Mouse (Mus musculus) skeletal muscle tissue, postnatal 0 days (tissue): ENCODE measurements around the gene Igll1. TPM values are rescaled to one million over a fixed set of nuclear protein-coding genes. Genes with fewer than 3 reads are reported as not detected.

ENCODE experiments used
- polyA plus RNA-seq: library from polyadenylated mRNA; unstranded; fragments of >200 nt; fragmentation: Nextera tagmentation; extraction: Ambion mirVana; gene quantifications from 2 replicates; pipeline ENCODE4 v1.2.1, GENCODE M21; 2015

Igll1 gene
- not detected in 2 replicates for polyA plus RNA-seq

GRCm38 (mm10) chr16:16863978-16864377, at the start of gene Igll1:
Gene Igll1 (minus strand): TSS chr16:16863985.

GRCm38 (mm10) chr16:16896382-16897055, 32.7 kb upstream of the Igll1 start, which contains the start of gene Ppm1f:
Gene Ppm1f (plus strand): TSS chr16:16896469.

DNA sequence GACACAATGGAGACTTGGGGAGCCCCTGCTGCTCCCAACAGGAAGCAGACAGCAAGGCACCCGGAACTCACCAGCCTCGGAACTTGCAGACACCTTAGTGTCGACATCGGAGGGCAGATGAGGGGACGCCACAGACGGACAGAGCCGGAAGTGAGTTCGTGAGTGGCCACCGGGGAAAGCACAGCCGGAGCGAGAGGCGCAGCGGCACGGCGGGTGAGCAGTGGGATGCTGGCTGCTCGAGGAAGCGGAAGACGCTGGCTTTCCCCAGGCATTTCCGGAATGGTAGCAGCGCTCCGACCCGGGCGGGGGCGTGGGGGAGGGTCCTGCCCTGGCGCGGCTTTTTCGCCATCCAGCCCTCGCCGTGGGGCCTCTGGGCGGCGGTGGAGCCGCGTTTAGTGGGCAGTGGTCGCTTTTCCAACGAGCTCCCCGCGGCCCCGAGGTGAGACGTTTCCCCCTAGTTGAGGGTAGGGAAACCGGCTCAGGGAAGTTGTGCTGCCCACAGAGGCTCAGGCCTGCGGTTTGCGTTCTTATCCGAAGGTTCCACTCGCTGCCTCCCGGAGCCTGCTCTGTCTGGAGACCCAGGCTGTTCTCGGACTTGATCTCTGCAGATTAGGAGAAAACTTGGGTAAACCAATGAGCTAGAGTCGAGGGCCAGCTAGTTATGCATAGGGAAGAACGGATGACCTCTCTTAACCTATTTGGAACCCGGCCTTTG, 7.0 kb upstream of the Igll1 start, which contains the start of the genes Top3b and Vpreb1:
Gene Top3b (plus strand): TSS at position 120 of the 715 bp plus-strand sequence.
Gene Vpreb1 (minus strand): TSS at position 227 of the 715 bp plus-strand sequence.

DNA sequence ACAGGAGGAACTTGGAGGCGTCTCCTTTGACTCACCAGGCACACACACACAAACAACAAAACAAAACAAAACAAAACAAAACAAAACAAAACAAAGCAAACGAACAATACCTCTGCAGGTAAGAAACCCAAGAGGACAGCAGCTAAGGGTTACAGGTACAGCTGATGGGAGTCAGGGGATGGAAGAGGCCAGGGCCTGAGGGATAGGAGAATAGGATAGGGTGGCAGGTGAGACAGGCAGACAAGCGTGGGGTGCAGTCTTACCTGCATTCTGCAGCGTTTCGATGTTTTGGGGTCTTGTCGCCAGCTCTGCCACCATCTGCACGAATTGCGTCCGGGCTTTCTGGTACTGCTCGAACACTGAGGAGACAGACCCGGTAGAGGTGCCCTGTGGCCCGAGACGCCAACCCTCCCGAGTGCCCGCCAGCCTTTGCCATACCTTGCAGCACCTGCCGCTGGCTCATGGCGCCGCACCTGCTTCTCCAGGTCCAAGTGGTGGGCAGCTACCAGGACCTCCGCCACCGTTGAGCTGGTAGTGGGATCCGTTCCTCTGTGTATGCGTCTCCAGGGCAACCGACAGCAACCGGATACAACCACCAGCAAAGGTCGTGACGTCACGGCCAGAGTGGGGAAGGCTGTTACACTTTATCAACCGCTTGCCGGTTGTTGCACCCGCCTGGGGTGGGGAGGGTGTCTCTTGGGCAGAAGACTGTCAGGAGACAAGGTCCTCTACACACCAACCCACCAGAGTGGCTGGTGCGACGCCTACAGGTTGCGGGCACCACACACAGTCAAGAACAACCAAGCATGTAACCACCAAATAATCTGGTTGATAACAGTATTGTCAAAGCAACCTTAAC, 34.8 kb downstream of the Igll1 start, which contains the start of gene Spag6l:
Gene Spag6l (minus strand): TSS at position 700 of the 859 bp plus-strand sequence.

Other genes with a start within 250 kb of the Igll1 start
- not detected in 2 replicates for gene Olfr19, start 187.6 kb downstream of the Igll1 start, polyA plus RNA-seq
- 0.05 TPM in 1 of 2 replicates, not detected in the other for gene Spag6l, start 34.5 kb downstream of the Igll1 start, polyA plus RNA-seq
- gene Top3b, start 6.8 kb upstream of the Igll1 start, polyA plus RNA-seq = 28.9 and 29.4 TPM in 2 replicates
- gene Vpreb1, start 6.9 kb upstream of the Igll1 start, polyA plus RNA-seq = 0.39 and 0.67 TPM in 2 replicates
- gene Ppm1f, start 32.5 kb upstream of the Igll1 start, polyA plus RNA-seq = 10.4 and 10.7 TPM in 2 replicates
- 91.6 and 99.3 TPM in 2 replicates for gene Mapk1, start 119.4 kb upstream of the Igll1 start, polyA plus RNA-seq
- 5.3 and 7.5 TPM in 2 replicates for gene Ypel1, start 205.7 kb upstream of the Igll1 start, polyA plus RNA-seq
- gene Ppil2, start 247.3 kb upstream of the Igll1 start, polyA plus RNA-seq = 51.8 and 53.1 TPM in 2 replicates